Mouse (Mus musculus) A20 (cell line): ENCODE results near the gene Slc51a.
"Not testable (repeated sequence)": the region's sequence is repeated elsewhere in the genome, so short reads cannot be mapped to it uniquely, and the experiment has no call there.

Experiments used
- DNase-seq: peaks from one replicate; pipeline ENCODE4 v3.0.0-alpha.2; 2011; ENCODE audit warnings: low read depth, low spot score

Gene Slc51a

GRCm38 (mm10) chr16:32509066-32509942 is 21.6 kb upstream of the Slc51a start:
- DNase-seq, result peak; percentile 12

GRCm38 (mm10) chr16:32508506-32509065 is 20.9 kb upstream of the Slc51a start:
- no peak for DNase-seq

- DNase-seq, result no peak
Observed at GRCm38 (mm10) chr16:32508035-32508434, 20.4 kb upstream of the Slc51a start.

GRCm38 (mm10) chr16:32507407-32507806 is 19.7 kb upstream of the Slc51a start:
- DNase-seq, result peak; percentile 70

- DNase-seq, result no peak
Observed at GRCm38 (mm10) chr16:32506868-32507267, 19.2 kb upstream of the Slc51a start.

- DNase-seq, result no peak
Observed at GRCm38 (mm10) chr16:32506298-32506697, 18.6 kb upstream of the Slc51a start.

- no peak for DNase-seq
Observed at GRCm38 (mm10) chr16:32503633-32504032, 16.0 kb upstream of the Slc51a start.

- no peak for DNase-seq
Observed at GRCm38 (mm10) chr16:32502621-32503335, 15.1 kb upstream of the Slc51a start.

GRCm38 (mm10) chr16:32501459-32501858 is 13.8 kb upstream of the Slc51a start:
- no peak for DNase-seq

GRCm38 (mm10) chr16:32499430-32500037 is 11.9 kb upstream of the Slc51a start:
- DNase-seq, result peak; percentile 72

- DNase-seq, result no peak
Observed at GRCm38 (mm10) chr16:32498996-32499395, 11.3 kb upstream of the Slc51a start.

- no peak for DNase-seq
Observed at GRCm38 (mm10) chr16:32495965-32496364, 8.3 kb upstream of the Slc51a start, which contains the start of gene Zdhhc19. Gene Zdhhc19, plus strand, starts transcription at chr16:32496265.

GRCm38 (mm10) chr16:32494371-32494770 is 6.7 kb upstream of the Slc51a start:
- DNase-seq, result not testable (repeated sequence)

GRCm38 (mm10) chr16:32488939-32489338 is 1.3 kb upstream of the Slc51a start:
- no peak for DNase-seq

GRCm38 (mm10) chr16:32486046-32486445 is 1.6 kb downstream of the Slc51a start:
- DNase-seq, result no peak

- no peak for DNase-seq
Observed at GRCm38 (mm10) chr16:32485209-32485608, 2.5 kb downstream of the Slc51a start.

- no peak for DNase-seq
Observed at GRCm38 (mm10) chr16:32484431-32484871, 3.2 kb downstream of the Slc51a start.

- DNase-seq, result no peak
Observed at GRCm38 (mm10) chr16:32479415-32479814, 8.3 kb downstream of the Slc51a start.

GRCm38 (mm10) chr16:32477315-32477714 is 10.4 kb downstream of the Slc51a start:
- DNase-seq, result no peak

- no peak for DNase-seq
Observed at GRCm38 (mm10) chr16:32472276-32473015, 15.2 kb downstream of the Slc51a start.
